Mouse (Mus musculus) forebrain, postnatal 0 days (tissue): Measurements from ENCODE around the gene Npr3. TPM values are rescaled to one million over a fixed set of nuclear protein-coding genes. Genes with fewer than 3 reads are reported as not detected.
"Not testable (repeated sequence)": the region's sequence is repeated elsewhere in the genome, so short reads cannot be mapped to it uniquely, and the experiment has no call there.

Experiments used
- ATAC-seq: fragments of 200-750 bp; cut with Nextera tagmentation; 2 replicates; pipeline ENCODE4 v1.8.0; 2017; ENCODE audit warnings: mild to moderate bottlenecking, moderate library complexity
- DNase-seq: peaks from one replicate; pipeline ENCODE4 v3.0.0-alpha.2; 2015
- H3K27ac ChIP-seq: fragments of 300-500 bp; sonication (generic); 2 replicates; pipeline ENCODE4 v1.5.1; 2014; ENCODE audit warnings: low read depth, mild to moderate bottlenecking, antibody characterized with exemption, low read length, moderate library complexity, mixed read lengths
- H3K27me3 ChIP-seq: fragments of 300-500 bp; sonication (generic); 2 replicates; pipeline ENCODE4 v1.6.1; 2014; ENCODE audit warnings: mild to moderate bottlenecking, low read length, mixed read lengths; ENCODE audit not compliant: insufficient read depth
- H3K36me3 ChIP-seq: fragments of 300-500 bp; sonication (generic); 2 replicates; pipeline ENCODE4 v1.6.1; 2014; ENCODE audit warnings: mild to moderate bottlenecking, moderate library complexity; ENCODE audit not compliant: insufficient read depth
- H3K4me1 ChIP-seq: fragments of 300-500 bp; sonication (generic); 2 replicates; pipeline ENCODE4 v1.6.1; 2014; ENCODE audit warnings: antibody characterized with exemption; ENCODE audit not compliant: insufficient read depth
- H3K4me2 ChIP-seq: fragments of 300-500 bp; sonication (generic); 2 replicates; pipeline ENCODE4 v1.6.1; 2014; ENCODE audit warnings: low read depth, mild to moderate bottlenecking, moderate library complexity
- H3K4me3 ChIP-seq: fragments of 300-500 bp; sonication (generic); 2 replicates; pipeline ENCODE4 v1.5.1; 2014; ENCODE audit warnings: low read depth, low read length, mixed read lengths
- H3K9ac ChIP-seq: fragments of 300-500 bp; sonication (generic); 2 replicates; pipeline ENCODE4 v1.6.1; 2014; ENCODE audit warnings: mild to moderate bottlenecking
- H3K9me3 ChIP-seq: fragments of 300-500 bp; sonication (generic); 2 replicates; pipeline ENCODE4 v1.6.1; 2016; ENCODE audit warnings: low read length
- CTCF ChIP-seq: sonication (generic); IDR thresholded peaks from 2 replicates; pipeline ENCODE4 v1.5.1; 2016; ENCODE audit warnings: antibody characterized with exemption, control low read depth, low read depth
- WGBS: fragments of 180-500 bp; shearing (Covaris S2); extraction: QIAGEN DNeasy Blood & Tissue Kit; methylation state at CpG from one replicate; pipeline ENCODE4 v1.1.7; 2014; 5-methylcytosine and 5-hydroxymethylcytosine counted together
- polyA plus RNA-seq: library from polyadenylated mRNA; unstranded; fragments of >200 nt; fragmentation: Nextera tagmentation; extraction: Ambion mirVana; gene quantifications from 2 replicates; pipeline ENCODE4 v1.2.1, GENCODE M21; 2015
- total RNA-seq: library from RNA; depleted of rRNA; stranded (reverse); fragments of >200 nt; gene quantifications from 2 replicates; pipeline ENCODE4 v1.2.3, GENCODE M21; 2014; rRNA removed

Gene Npr3
- total and polyA plus RNA-seq, 2 experiments from 2014 or later: 1.6 to 5.9 TPM

DNA sequence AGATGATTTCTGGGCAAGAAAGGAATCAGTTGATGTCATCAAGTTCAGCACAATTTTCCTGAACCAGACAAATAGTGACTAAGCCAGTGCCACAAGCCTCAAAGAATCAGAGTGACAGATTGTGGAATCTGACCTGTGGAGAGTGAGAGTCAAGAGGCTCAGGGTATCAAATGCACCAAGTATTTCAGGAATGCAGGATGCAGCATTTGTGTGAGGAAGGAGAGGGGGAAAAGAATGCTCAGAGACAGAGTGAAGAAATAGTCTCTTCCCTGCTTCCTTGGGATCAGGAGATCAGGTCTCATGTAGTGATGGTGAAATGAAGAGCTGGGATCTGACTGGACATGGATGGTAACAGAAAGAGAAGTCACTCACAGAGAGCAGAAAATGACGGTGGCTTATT, 71.2 kb downstream of the Npr3 start:
- Histone ChIP-seq H3K9ac (no peak overlapping the region), H3K9me3 (no peaks in the 10 kb centered on the region), H3K4me1 (no peaks in the 10 kb centered on the region), H3K4me2 (no peak overlapping the region), H3K27ac (no peak overlapping the region), H3K4me3 (no peak overlapping the region), H3K27me3 (no peaks in the 10 kb centered on the region), H3K36me3 (no peaks in the 10 kb centered on the region)
- no peak for TF ChIP-seq CTCF
- WGBS: 68% methylated on average over 1 of the region's 1 CpGs
- ATAC-seq (no peak), DNase-seq (no peak)

GRCm38 (mm10) chr15:11822347-11822746, 84.7 kb downstream of the Npr3 start:
- not testable (repeated sequence) for H3K9me3 ChIP-seq, H3K4me1 ChIP-seq, H3K27ac ChIP-seq, H3K27me3 ChIP-seq, H3K9ac ChIP-seq, H3K4me3 ChIP-seq, H3K36me3 ChIP-seq, ATAC-seq, H3K4me2 ChIP-seq, DNase-seq
- WGBS: 82% methylated on average over 6 of the region's 6 CpGs

DNA sequence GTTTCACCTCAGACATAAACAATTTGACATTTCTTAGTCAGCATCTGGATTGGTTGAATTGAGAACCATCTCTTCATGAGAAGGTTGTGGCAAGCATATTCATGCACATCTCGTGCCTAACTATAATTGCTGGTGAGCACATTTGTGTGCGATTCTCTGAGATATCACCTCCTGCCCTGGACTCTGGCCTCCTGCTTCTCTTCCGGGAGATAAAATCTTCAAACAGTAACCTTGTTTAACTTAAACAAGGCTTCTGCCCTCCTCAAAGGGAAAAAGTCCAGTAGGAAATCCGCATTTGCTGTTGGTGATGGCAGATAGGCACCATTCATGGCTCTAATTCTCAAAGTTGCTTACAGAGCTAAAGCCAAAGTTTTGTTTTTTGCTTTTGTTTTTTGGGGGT, 91.5 kb downstream of the Npr3 start:
- Histone ChIP-seq H3K36me3 (no peaks in the 10 kb centered on the region), H3K9ac (no peak overlapping the region), H3K4me2 (no peak overlapping the region), H3K27me3 (no peaks in the 10 kb centered on the region), H3K4me1 (no peaks in the 10 kb centered on the region), H3K4me3 (no peak overlapping the region), H3K27ac (no peak overlapping the region), H3K9me3 (no peaks in the 10 kb centered on the region)
- no peak for TF ChIP-seq CTCF
- no peak for DNase-seq
- 78% methylated on average over 4 of the region's 4 CpGs for WGBS
- no peak for ATAC-seq

DNA sequence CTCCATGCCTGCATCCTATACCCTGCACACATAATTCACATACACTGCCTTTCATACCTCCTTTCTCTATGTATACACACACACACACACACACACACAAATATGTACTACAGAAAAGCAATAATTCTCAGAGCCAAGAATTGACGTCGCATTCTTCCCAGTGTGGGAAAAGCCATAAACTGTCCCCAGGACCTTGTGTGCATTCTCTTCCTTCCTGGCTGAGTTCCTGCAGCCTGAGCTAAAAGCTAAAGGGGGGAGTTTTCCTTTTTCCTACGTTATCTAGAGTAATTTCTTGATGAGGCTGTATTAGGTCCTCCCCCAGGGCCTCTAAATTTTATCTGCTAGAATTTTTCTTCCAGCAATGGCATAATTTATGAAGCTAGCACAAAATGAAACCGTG, 103.5 kb downstream of the Npr3 start:
- no peaks in the 10 kb centered on the region for H3K9me3 ChIP-seq
- no peak for TF ChIP-seq CTCF
- H3K4me3 ChIP-seq: no peak overlapping the region
- no peak overlapping the region for H3K4me2 ChIP-seq
- no peak for DNase-seq
- H3K4me1 ChIP-seq: no peaks in the 10 kb centered on the region
- ATAC-seq: no peak
- no peak overlapping the region for H3K9ac ChIP-seq
- H3K27me3 ChIP-seq: no peaks in the 10 kb centered on the region
- no peaks in the 10 kb centered on the region for H3K36me3 ChIP-seq
- WGBS: 71% methylated on average over 4 of the region's 4 CpGs
- H3K27ac ChIP-seq: no peak overlapping the region

- Histone ChIP-seq H3K4me1 (no peaks in the 10 kb centered on the region), H3K4me2 (no peak overlapping the region), H3K9me3 (no peaks in the 10 kb centered on the region), H3K27ac (no peak overlapping the region), H3K9ac (no peak overlapping the region), H3K4me3 (no peak overlapping the region), H3K27me3 (no peaks in the 10 kb centered on the region), H3K36me3 (no peaks in the 10 kb centered on the region)
- 25% methylated on average over 13 of the region's 13 CpGs for WGBS
- DNase-seq (peak; percentile 54), ATAC-seq (peak; percentile 78)
- TF ChIP-seq CTCF: no peak
Observed at GRCm38 (mm10) chr15:11801863-11802722, 105.0 kb downstream of the Npr3 start.

DNA sequence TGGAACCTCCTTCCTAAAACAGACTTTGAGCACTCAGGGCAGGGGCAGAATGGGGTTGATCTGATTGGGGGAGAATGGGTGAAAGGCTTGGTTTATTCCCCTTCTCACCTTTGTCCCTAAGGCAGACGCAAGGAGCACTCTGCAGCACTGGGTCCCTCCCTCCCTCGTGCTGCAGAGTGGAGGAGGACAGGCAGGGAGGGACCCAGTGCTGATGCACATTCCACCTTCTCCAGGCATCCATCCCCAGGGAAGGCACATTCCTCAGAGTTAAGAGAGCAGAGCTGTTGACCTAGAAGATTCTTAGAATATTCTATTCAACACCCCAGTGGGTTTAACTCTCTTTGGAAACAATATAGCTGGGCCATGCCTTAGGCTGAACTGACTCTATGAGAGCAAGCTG, 112.5 kb downstream of the Npr3 start:
- no peak overlapping the region for H3K4me2 ChIP-seq
- H3K4me1 ChIP-seq: no peaks in the 10 kb centered on the region
- H3K4me3 ChIP-seq: no peak overlapping the region
- no peak overlapping the region for H3K27ac ChIP-seq
- TF ChIP-seq CTCF: no peak
- no peak overlapping the region for H3K9ac ChIP-seq
- DNase-seq (no peak), ATAC-seq (no peak)
- no peaks in the 10 kb centered on the region for H3K36me3 ChIP-seq
- WGBS: 43% methylated on average over 2 of the region's 2 CpGs
- no peaks in the 10 kb centered on the region for H3K27me3 ChIP-seq
- H3K9me3 ChIP-seq: no peaks in the 10 kb centered on the region

Other genes starting within 250 kb of the Npr3 start
- gene Sub1, start 89.7 kb upstream of the Npr3 start, total RNA-seq: 187 TPM in 2 replicates
- 618 and 740 TPM in 2 replicates for gene Sub1, start 89.7 kb upstream of the Npr3 start, polyA plus RNA-seq
- 143 and 212 TPM in 2 replicates for gene Zfr, start 210.5 kb upstream of the Npr3 start, total RNA-seq
- gene Zfr, start 210.5 kb upstream of the Npr3 start, polyA plus RNA-seq: 132 and 175 TPM in 2 replicates